Mouse (Mus musculus): Measurements from ENCODE around the gene Gm45062. TPM values are rescaled to one million over a fixed set of nuclear protein-coding genes. Genes with fewer than 3 reads are reported as not detected.

Gene Gm45062
- polyA plus RNA-seq, 1 experiment = 3.9 TPM

DNA sequence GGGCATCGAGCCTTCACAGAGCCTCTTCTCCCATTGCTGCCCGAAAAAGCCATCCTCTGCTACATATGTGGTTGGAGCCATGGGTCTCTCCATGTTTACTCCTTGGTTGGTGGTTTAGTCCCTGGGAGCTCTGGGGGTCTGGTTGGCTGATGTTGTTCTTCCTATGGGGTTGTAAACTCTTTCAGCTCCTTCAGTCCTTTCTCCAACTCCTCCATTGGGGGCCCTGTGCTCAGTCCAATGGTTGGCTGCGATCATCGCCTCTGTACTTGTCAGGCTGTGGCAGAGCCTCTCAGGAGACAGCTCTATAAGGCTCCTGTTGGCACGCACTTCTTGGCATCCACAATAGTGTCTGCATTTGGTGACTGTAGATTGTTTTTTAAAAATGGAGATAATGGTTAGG is 285.6 kb downstream of the Gm45062 start:
- Histone ChIP-seq H3K4me3 (ENCODE audit: insufficient read depth, low read depth, low read length) (no peak overlapping the region), H3K4me1 (ENCODE audit: control insufficient read depth, insufficient read depth, insufficient read length, low read length) (no peaks in the 10 kb centered on the region), H3K27ac (replicated peaks; ENCODE audit: low read depth, low read length) (no peak overlapping the region)

DNA sequence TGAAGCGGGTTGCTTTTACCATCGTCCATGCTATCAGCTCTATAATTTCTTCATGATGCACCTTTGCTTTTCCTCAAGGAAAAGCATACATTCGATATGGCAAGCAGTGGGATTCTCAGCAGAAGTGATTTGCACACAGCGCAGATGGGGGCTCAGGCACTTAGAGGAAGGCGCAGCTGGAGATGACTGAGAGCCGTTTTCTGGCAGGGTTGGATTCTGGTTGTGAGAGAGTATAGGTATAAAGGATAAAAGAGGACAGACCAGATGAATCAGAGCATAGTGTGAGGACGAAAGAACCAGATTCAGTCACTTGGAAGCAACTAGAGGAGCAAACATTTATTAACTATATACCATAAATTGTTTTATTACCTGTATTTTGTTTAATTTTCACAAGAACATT is 286.5 kb downstream of the Gm45062 start:
- H3K4me3 ChIP-seq (ENCODE audit: insufficient read depth, low read depth, low read length) = no peak overlapping the region
- no peaks in the 10 kb centered on the region for H3K4me1 ChIP-seq (ENCODE audit: control insufficient read depth, insufficient read depth, insufficient read length, low read length)
- H3K27ac ChIP-seq (replicated peaks; ENCODE audit: low read depth, low read length) = no peak overlapping the region

DNA sequence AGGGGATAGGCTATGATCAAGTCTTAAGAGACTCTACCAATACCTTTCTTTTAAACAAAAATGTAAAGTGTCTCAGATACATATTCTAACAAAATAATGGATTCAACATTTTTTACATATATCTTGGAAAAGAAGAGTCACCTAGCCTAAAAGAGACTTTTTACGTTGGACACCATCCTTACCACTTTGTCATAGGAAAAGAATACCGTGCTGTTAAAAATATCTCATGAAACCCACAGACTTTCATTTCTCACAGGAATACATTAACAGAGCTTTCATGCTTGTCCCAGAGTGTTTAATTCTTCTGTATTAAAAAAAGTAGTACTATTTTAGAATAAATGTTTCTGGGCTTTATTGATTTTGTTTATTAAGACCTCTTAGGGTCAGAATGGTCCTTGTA is 291.9 kb downstream of the Gm45062 start:
- no peak overlapping the region for H3K27ac ChIP-seq (replicated peaks; ENCODE audit: low read depth, low read length)
- no peaks in the 10 kb centered on the region for H3K4me1 ChIP-seq (ENCODE audit: control insufficient read depth, insufficient read depth, insufficient read length, low read length)
- no peak overlapping the region for H3K4me3 ChIP-seq (ENCODE audit: insufficient read depth, low read depth, low read length)

DNA sequence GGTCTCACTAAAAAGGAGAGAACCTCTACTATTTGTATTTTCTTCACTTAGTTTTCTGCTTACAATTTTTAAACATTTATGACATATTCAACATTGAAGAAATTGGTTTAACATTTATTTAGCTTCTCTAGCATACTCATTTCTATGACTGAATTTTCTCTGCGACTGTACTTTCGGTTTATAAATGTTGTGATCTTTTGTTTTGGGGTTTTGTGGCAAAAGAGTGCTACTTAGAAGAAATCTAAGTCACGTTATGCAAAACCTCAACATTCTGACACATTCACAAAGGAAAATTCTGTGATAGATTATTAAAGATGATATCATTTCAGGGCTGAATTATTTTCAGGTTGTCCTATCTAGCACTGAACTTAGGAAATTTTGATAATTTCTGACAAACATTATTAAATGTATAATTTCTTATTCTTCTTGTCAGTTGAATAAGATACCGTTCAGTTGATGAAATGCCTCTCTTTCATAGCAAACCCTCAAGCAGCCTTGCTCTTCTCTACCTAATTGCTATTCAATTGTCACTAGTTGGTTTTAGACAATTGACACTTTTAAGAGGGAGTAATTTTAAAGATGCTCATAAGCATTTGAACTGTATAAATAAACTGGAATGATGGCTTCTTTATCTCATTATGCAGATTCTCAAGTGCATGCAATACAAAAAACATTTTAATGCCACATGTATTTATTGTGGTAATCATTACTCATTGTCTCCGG is 297.8 kb downstream of the Gm45062 start:
- no peak overlapping the region for H3K4me3 ChIP-seq (ENCODE audit: insufficient read depth, low read depth, low read length)
- no peaks in the 10 kb centered on the region for H3K4me1 ChIP-seq (ENCODE audit: control insufficient read depth, insufficient read depth, insufficient read length, low read length)
- no peak overlapping the region for H3K27ac ChIP-seq (replicated peaks; ENCODE audit: low read depth, low read length)

DNA sequence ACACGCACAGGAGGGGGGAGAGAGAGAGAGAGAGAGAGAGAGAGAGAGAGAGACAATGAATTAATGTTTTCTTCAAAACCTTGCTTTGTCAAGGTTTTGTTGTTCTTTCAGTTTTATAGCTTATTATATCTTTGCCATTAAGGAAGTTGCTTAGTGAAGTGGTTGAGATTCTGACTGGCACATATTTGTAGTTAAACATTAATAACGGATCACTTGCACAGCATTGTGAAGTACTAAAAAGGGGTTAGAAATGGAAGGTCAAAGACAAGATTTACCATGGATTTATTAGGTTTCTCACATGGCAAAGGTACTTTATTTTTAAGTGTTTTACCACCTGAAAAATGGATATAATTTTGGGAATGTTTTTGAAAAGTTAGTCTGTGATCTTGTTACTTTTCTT is 301.4 kb downstream of the Gm45062 start:
- Histone ChIP-seq H3K4me1 (ENCODE audit: control insufficient read depth, insufficient read depth, insufficient read length, low read length) (no peaks in the 10 kb centered on the region), H3K4me3 (ENCODE audit: insufficient read depth, low read depth, low read length) (no peak overlapping the region), H3K27ac (replicated peaks; ENCODE audit: low read depth, low read length) (no peak overlapping the region)

DNA sequence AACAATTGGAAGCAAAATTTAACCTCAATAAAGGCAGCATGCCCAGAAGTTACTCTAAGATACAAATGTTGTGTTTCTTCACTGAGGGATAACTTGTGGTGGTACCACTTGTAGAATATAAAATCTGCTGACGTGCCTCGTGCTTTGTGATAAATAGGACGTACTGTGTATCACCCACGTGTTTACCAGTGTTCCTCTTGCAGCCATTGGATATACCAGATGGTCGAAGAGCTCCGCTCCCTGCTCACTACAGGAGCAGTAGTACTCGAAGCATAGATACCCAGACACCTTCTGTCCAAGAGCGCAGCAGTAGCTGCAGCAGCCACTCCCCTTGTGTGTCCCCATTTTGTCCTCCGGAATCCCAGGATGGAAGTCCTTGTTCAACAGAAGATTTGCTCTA is 323.1 kb downstream of the Gm45062 start:
- no peak overlapping the region for H3K4me3 ChIP-seq (ENCODE audit: insufficient read depth, low read depth, low read length)
- no peaks in the 10 kb centered on the region for H3K4me1 ChIP-seq (ENCODE audit: control insufficient read depth, insufficient read depth, insufficient read length, low read length)
- no peak overlapping the region for H3K27ac ChIP-seq (replicated peaks; ENCODE audit: low read depth, low read length)

DNA sequence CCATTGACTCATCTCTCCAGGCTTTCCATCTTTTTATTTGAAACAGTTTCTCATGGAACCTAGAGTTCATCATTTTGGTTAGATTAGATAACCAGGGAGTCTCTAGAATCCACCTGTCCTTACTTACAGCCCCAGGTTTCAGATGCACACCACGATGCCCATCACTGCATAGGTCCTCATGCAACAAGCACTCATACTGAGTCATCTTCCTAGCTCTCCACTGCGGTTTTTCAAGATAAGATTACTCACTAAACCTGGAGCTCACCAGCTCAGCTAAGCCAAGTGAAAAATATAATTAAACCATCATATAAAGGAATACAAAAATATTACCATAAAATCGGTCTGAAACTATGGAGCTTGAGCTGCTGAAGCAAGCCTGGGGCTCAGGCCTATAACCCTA is 324.6 kb downstream of the Gm45062 start:
- H3K4me1 ChIP-seq (ENCODE audit: control insufficient read depth, insufficient read depth, insufficient read length, low read length) = no peaks in the 10 kb centered on the region
- H3K4me3 ChIP-seq (ENCODE audit: insufficient read depth, low read depth, low read length) = no peak overlapping the region
- H3K27ac ChIP-seq (replicated peaks; ENCODE audit: low read depth, low read length) = no peak overlapping the region

DNA sequence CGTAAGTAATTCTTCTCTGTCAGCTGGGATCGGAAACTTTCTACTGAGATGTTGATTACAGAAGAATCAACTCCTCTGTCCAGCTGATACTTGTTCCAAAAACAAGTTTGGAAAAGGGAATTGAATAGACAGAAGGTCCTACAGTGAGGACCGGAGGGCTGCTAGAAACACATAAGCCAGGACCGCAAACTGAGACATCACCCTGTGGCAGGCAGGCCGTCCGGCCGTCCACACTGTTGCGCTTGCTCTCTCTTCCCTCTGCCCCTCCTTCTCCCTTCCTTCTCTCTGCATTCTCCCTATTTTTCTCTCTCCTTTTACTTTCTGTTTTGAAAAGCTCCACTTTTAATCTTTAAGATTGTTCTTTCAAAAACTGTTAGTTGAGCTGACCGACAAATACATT is 332.4 kb downstream of the Gm45062 start:
- Histone ChIP-seq H3K4me3 (ENCODE audit: insufficient read depth, low read depth, low read length) (no peak overlapping the region), H3K4me1 (ENCODE audit: control insufficient read depth, insufficient read depth, insufficient read length, low read length) (no peaks in the 10 kb centered on the region), H3K27ac (replicated peaks; ENCODE audit: low read depth, low read length) (no peak overlapping the region)

DNA sequence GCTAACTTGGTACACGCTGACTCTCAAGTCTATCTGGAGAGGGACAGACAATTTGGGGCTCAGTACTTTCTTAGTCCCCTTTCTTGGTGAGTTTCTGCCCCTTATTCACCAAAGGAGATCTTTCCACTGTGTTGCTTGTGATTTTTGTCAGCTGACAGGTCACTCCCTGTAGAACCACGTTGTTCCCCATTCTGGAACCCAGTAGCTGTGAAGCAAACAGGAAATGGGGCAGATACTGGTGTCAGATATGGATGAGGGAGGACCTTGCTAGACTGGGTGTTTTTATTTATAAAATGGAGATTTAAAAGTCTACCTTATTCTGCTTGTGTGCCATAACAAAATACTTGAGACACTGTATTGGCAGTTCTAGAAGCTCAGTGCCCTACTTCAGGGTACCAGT is 358.1 kb downstream of the Gm45062 start:
- Histone ChIP-seq H3K4me3 (ENCODE audit: insufficient read depth, low read depth, low read length) (no peak overlapping the region), H3K4me1 (ENCODE audit: control insufficient read depth, insufficient read depth, insufficient read length, low read length) (no peaks in the 10 kb centered on the region), H3K27ac (replicated peaks; ENCODE audit: low read depth, low read length) (no peak overlapping the region)

DNA sequence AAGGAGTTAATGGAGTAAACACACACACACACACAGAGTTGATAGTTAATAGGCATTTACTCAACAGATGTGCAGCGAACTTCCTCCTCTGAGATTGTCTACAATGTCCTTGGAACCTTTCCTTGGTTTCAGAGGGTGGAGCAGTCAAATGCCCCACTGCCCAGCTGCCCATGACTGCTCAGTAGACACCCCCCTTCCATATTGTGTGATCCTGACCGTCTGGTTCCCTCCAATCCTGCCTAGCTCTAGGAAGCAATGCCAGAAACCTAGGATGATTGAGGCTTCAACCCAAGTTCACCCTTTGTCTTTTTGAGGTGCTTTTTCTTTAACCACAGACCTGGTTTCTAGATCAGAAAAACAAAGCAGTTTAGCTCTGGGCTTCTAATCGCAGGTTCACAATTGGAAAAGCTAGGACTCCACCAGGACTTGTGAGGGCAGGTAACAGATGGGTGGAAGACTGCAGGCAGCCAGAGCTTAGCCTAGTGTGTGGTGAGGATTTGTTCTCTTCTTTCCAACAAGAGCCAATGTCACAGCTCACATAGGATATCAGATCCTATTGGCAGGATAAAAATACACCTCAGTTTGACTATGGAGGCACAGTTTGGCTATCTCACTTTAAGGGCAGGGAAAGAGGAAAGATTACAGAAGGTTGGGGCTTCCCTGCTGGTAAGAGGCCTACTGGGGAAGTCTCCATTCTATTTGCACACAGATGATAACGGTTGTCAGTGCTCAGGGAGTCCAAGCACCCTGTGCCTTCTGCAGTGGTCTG is 360.5 kb downstream of the Gm45062 start:
- H3K4me3 ChIP-seq (ENCODE audit: insufficient read depth, low read depth, low read length) = no peak overlapping the region
- H3K27ac ChIP-seq (replicated peaks; ENCODE audit: low read depth, low read length) = no peak overlapping the region
- H3K4me1 ChIP-seq (ENCODE audit: control insufficient read depth, insufficient read depth, insufficient read length, low read length) = no peaks in the 10 kb centered on the region

DNA sequence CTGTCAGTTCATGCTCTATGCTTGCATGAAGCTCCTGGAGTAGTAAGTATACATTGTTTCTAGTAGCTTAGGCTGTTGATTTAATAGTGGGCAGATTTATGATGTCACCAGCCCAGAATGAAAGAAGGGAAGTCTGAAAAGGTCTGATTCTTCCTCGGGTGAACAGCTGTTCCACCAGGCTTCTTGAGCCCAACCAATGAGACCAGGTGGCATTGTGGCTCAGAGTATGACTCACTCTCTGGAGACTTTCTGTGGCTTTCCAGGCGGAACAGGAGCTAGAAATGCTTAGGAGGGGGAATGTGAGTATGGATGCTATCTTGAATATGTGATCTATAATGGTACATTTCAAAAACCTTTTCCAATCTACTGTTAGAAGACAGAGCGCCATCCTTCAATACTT is 363.8 kb downstream of the Gm45062 start:
- H3K4me3 ChIP-seq (ENCODE audit: insufficient read depth, low read depth, low read length) = no peak overlapping the region
- no peaks in the 10 kb centered on the region for H3K4me1 ChIP-seq (ENCODE audit: control insufficient read depth, insufficient read depth, insufficient read length, low read length)
- no peak overlapping the region for H3K27ac ChIP-seq (replicated peaks; ENCODE audit: low read depth, low read length)

DNA sequence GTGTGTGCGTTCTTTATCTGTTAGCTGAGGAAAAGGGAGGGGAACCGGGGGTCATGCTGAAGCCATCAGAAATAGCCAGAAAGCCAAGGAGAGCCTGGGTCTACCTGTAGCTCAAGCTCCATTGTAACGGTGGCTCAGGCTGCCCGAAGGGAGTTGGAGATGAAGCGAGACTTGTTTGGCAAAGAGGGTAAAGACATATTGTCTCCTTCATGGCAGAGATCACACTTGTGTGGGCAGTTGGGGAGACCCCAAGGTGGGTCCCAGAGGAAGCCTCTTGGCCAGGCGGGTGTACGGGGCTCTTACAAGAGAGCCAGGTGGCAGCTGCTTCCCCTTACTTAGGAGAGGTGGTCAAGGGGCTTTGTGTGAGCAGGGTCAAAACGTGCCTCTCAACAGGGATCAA is 369.0 kb downstream of the Gm45062 start:
- Histone ChIP-seq H3K4me1 (ENCODE audit: control insufficient read depth, insufficient read depth, insufficient read length, low read length) (no peaks in the 10 kb centered on the region), H3K27ac (replicated peaks; ENCODE audit: low read depth, low read length) (no peak overlapping the region), H3K4me3 (ENCODE audit: insufficient read depth, low read depth, low read length) (no peak overlapping the region)

DNA sequence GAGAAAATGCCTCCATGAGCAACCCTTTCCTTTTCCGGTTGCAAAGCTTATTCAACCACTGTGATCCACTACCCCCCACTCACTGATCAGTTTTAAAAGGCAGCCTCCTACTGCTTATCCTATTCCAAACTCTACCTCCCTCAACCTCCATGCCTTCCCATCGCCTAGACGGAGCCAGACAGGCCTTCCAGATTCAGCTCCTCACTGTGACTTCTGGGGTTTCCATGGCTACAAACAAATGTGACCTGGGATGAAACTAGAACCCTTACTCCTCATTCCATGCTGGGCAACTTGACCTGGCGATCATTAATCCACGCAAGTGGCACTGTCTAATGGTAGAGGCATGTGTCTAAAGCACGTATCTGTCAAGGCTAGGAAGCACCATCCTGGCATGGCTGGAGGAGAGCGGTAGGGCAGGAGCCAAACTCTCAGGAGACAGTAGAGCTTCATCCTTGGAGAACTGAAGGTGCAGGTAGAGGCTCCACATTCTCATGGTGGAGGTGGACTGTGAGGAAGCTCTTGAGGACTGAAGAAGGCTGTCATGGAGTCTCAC is 369.5 kb downstream of the Gm45062 start:
- no peak overlapping the region for H3K27ac ChIP-seq (replicated peaks; ENCODE audit: low read depth, low read length)
- H3K4me1 ChIP-seq (ENCODE audit: control insufficient read depth, insufficient read depth, insufficient read length, low read length) = no peaks in the 10 kb centered on the region
- no peak overlapping the region for H3K4me3 ChIP-seq (ENCODE audit: insufficient read depth, low read depth, low read length)

DNA sequence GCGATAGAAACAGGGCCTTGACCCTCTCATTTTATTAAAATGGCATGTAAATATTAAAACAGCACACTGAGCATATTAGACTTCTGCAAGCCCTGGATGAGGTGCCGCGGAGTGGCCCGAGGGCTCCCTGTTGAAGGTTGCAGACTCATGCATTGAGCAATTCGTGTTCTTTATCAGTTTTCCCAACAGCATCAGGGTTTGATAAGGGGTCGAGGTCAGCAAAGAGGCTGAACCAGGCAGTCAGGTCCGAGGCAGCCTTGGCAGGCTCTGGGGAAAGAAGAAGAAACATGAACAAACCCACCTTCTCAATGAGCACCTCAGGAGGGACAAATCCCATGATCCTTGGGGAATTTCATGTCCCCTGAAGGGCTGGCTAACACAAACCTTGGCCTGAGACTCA is 371.3 kb downstream of the Gm45062 start:
- H3K27ac ChIP-seq (replicated peaks; ENCODE audit: low read depth, low read length) = no peak overlapping the region
- H3K4me1 ChIP-seq (ENCODE audit: control insufficient read depth, insufficient read depth, insufficient read length, low read length) = no peaks in the 10 kb centered on the region
- H3K4me3 ChIP-seq (ENCODE audit: insufficient read depth, low read depth, low read length) = no peak overlapping the region

DNA sequence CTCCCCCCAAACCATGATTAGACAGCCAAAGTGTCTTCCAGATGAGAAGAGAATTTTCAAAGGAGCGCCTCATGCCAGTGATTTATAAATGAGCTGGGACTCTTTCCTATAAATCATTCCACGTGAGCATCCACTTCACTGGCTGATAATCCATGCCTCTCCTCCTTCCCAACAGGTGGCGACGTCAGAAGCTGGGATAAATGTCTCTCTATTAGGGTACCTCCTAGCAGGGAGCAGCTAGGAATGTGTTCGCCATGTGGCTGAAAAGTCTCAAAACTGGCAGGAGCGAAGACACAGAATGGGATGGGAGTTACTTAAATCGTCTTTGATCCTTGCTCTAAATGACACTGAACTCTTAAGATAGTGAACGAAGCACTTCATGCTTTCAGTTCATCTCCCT is 372.1 kb downstream of the Gm45062 start:
- Histone ChIP-seq H3K4me1 (ENCODE audit: control insufficient read depth, insufficient read depth, insufficient read length, low read length) (no peaks in the 10 kb centered on the region), H3K4me3 (ENCODE audit: insufficient read depth, low read depth, low read length) (no peak overlapping the region), H3K27ac (replicated peaks; ENCODE audit: low read depth, low read length) (no peak overlapping the region)

All from brown adipose tissue, adult 24 weeks (tissue).